Mouse (Mus musculus): Measurements from ENCODE around the gene Orm3.

Orm3 gene

GRCm38 (mm10) chr4:63362150-63362549 lies 6.2 kb downstream of the Orm3 start, which contains the start of gene Orm2:
Gene Orm2 (plus strand): TSS chr4:63362449.
- DNase-seq (ENCODE audit: extremely low read depth, insufficient read length, low spot score): peak; percentile 62

- DNase-seq (ENCODE audit: extremely low read depth, insufficient read length, low spot score): peak; percentile 68
These were observed 12.6 kb downstream of the Orm3 start for GRCm38 (mm10) chr4:63368577-63368976.

GRCm38 (mm10) chr4:63370897-63371296 lies 14.9 kb downstream of the Orm3 start:
- no peak for DNase-seq (ENCODE audit: extremely low read depth, insufficient read length, low spot score)

- no peak for DNase-seq (ENCODE audit: extremely low read depth, insufficient read length, low spot score)
These were observed 15.9 kb downstream of the Orm3 start for GRCm38 (mm10) chr4:63371890-63372289.

GRCm38 (mm10) chr4:63373404-63373803 lies 17.4 kb downstream of the Orm3 start:
- DNase-seq (ENCODE audit: extremely low read depth, insufficient read length, low spot score): no peak

- DNase-seq (ENCODE audit: extremely low read depth, insufficient read length, low spot score): no peak
These were observed 18.4 kb downstream of the Orm3 start for GRCm38 (mm10) chr4:63374331-63374730.

GRCm38 (mm10) chr4:63375367-63375766 lies 19.4 kb downstream of the Orm3 start:
- DNase-seq (ENCODE audit: extremely low read depth, insufficient read length, low spot score): no peak

GRCm38 (mm10) chr4:63377483-63377882 lies 21.5 kb downstream of the Orm3 start:
- DNase-seq (ENCODE audit: extremely low read depth, insufficient read length, low spot score): no peak

GRCm38 (mm10) chr4:63382676-63383369 lies 26.9 kb downstream of the Orm3 start:
- no peak for DNase-seq (ENCODE audit: extremely low read depth, insufficient read length, low spot score)

GRCm38 (mm10) chr4:63383474-63383873 lies 27.5 kb downstream of the Orm3 start:
- DNase-seq (ENCODE audit: extremely low read depth, insufficient read length, low spot score): no peak

GRCm38 (mm10) chr4:63384262-63384661 lies 28.3 kb downstream of the Orm3 start:
- no peak for DNase-seq (ENCODE audit: extremely low read depth, insufficient read length, low spot score)

GRCm38 (mm10) chr4:63385253-63385652 lies 29.3 kb downstream of the Orm3 start:
- DNase-seq (ENCODE audit: extremely low read depth, insufficient read length, low spot score): no peak

- no peak for DNase-seq (ENCODE audit: extremely low read depth, insufficient read length, low spot score)
These were observed 29.8 kb downstream of the Orm3 start for GRCm38 (mm10) chr4:63385784-63386183.

- no peak for DNase-seq (ENCODE audit: extremely low read depth, insufficient read length, low spot score)
These were observed 32.1 kb downstream of the Orm3 start for GRCm38 (mm10) chr4:63388029-63388428.

GRCm38 (mm10) chr4:63389121-63389886 lies 33.3 kb downstream of the Orm3 start:
- no peak for DNase-seq (ENCODE audit: extremely low read depth, insufficient read length, low spot score)

- no peak for DNase-seq (ENCODE audit: extremely low read depth, insufficient read length, low spot score)
These were observed 34.0 kb downstream of the Orm3 start for GRCm38 (mm10) chr4:63389887-63390528.

- no peak for DNase-seq (ENCODE audit: extremely low read depth, insufficient read length, low spot score)
These were observed 35.4 kb downstream of the Orm3 start for GRCm38 (mm10) chr4:63391322-63391721.

GRCm38 (mm10) chr4:63397981-63398537 lies 42.1 kb downstream of the Orm3 start:
- no peak for DNase-seq (ENCODE audit: extremely low read depth, insufficient read length, low spot score)

- peak; percentile 78 for DNase-seq (ENCODE audit: extremely low read depth, insufficient read length, low spot score)
These were observed 43.1 kb downstream of the Orm3 start for GRCm38 (mm10) chr4:63398854-63399609.

GRCm38 (mm10) chr4:63399691-63400270 lies 43.8 kb downstream of the Orm3 start:
- DNase-seq (ENCODE audit: extremely low read depth, insufficient read length, low spot score): peak; percentile 71
